Mouse (Mus musculus) spleen, adult 2 months (tissue): ENCODE results near the gene Slc35g3.

Source experiments
- CTCF ChIP-seq: fragments of 200-500 bp; IDR thresholded peaks from 2 replicates; pipeline ENCODE4 v1.5.1; 2011; ENCODE audit warnings: mild to moderate bottlenecking, inconsistent platforms; ENCODE audit not compliant: insufficient read depth, insufficient read length, insufficient replicate concordance; ENCODE audit errors: extremely low read depth
- POLR2A ChIP-seq: fragments of 200-500 bp; IDR thresholded peaks from 2 replicates; pipeline ENCODE4 v1.6.1; 2011; ENCODE audit warnings: low read depth, low read length, inconsistent platforms

GRCm38 (mm10) chr11:69767625-69767909 is 5.8 kb upstream of the Slc35g3 start:
- TF ChIP-seq CTCF = no peak
- TF ChIP-seq POLR2A = no peak
